Mouse (Mus musculus) urinary bladder, postnatal 10 days (tissue): ENCODE results near the gene Cdc42bpg.
"Not testable (repeated sequence)": the region's sequence is repeated elsewhere in the genome, so short reads cannot be mapped to it uniquely, and the experiment has no call there.

Experiments
- DNase-seq: peaks from one replicate; pipeline ENCODE4 v3.0.0; 2022; ENCODE audit warnings: low spot score

Cdc42bpg gene

DNA sequence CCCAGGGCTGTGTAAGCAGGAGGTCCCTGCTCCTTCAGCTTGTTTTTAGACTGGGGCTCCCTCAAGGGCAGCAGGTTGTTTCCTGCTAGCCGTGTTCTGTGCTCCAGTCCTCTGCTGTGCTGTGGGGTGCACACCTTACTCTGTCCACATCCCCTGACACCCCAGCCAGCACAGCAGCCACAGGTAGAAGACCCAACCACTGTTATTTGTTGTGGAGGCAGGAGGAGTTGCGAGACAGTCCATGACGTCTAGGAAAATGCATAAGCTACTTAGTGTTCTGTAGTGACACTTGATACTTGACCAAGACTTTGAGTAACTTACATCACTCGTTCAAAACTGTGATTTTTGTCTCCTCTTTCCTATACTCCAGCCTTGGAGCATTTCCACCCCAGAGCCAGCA is 7.3 kb upstream of the Cdc42bpg start:
- no peak for DNase-seq

DNA sequence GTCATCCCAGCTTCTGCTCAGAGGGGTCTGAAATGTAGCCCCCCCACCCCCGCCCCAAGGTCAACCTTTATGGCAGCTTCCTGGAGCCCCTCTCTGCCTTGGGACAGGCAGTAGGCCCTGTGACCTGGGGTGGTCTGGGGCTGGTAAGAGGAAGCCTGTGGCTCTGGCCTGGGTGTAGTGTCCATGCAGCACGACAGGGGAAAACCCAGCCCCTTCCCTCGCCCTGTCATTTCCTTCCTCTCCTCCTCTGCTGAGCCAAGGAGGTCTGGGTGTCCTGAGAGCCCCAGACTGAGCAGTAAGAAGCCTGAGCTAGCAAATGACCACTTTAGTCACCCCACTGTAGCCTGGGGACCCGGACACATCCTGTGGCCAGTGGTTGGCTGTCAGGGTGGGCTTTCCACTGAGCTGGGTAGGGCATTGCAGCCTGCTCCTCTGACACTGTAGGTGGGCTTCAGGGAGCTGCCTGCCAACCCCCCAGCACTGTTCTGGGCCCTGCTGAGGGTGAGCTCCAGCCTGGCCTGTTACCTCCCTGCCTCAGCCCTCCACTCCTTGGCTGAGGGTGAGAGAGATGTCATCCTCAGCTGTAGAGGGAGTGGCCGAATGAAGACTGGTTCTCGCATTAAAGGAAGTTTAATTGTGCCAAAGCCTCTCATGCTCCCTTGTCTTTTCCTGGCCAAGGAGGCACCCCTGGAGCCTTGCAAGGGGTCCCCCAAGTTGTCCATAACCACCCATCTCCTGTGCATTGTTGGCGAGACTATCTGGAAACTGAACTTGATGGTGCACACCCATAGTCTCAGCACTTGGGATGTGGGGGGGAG is 6.6 kb upstream of the Cdc42bpg start:
- no peak for DNase-seq

GRCm38 (mm10) chr19:6300402-6300841 is 5.8 kb upstream of the Cdc42bpg start:
- DNase-seq, result no peak

DNA sequence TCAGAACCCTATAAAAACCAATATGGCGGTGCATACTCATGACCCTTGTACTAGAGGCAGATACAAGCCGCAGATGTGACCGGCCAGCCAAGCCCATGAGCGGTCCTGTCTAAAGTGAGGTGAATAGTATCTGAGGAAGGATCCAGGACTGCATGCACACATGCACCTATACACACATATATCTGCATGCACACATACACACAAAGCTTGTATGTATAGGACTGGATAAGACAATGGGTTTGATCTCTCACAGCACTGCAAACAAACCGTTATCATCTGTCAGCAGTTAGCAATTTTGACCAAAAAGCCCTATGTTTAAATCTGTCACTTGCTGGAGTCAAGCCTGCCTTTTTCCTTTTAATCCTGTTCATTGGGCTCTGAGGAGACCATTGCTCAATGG is 4.1 kb upstream of the Cdc42bpg start:
- DNase-seq, result no peak

DNA sequence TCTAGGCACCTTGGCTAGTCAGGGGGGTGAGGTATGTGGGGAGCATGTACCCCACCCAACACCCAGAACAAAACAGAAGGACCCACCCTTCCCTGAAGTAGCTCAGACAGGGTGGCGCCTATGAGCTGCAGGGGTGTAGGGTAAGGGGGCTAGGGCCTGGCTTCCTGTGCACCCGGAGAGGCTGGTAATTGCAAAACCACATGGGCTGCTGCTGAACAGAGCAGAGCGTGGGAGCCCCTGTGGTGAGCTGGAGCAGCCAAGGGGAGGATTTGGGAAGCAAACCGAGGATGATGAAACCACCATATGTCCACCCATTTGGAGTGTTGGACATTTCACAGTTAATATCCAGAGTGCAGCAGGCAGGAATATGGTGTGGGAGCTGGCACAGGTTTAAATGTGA is 3.7 kb upstream of the Cdc42bpg start:
- DNase-seq, result no peak

DNA sequence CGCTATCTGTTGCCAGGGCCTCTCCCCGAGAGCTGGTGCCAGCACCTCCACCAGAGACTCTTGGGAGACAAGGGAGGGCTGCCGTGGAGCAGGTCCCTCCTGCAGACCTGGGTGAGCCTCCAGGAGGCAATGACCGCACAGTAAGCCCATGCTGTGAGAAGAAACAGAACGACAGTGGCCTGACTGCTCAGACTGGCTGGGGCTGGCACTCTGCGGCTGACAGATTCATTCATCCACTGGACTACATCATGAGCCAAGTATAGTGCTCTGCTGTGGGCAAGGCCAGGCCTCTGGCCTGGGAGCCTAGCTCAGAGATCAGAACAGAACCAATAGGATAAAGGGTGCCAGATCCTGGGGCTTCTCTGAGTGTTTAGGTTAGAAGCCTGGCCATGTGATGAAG is 2.4 kb upstream of the Cdc42bpg start:
- DNase-seq, result no peak

DNA sequence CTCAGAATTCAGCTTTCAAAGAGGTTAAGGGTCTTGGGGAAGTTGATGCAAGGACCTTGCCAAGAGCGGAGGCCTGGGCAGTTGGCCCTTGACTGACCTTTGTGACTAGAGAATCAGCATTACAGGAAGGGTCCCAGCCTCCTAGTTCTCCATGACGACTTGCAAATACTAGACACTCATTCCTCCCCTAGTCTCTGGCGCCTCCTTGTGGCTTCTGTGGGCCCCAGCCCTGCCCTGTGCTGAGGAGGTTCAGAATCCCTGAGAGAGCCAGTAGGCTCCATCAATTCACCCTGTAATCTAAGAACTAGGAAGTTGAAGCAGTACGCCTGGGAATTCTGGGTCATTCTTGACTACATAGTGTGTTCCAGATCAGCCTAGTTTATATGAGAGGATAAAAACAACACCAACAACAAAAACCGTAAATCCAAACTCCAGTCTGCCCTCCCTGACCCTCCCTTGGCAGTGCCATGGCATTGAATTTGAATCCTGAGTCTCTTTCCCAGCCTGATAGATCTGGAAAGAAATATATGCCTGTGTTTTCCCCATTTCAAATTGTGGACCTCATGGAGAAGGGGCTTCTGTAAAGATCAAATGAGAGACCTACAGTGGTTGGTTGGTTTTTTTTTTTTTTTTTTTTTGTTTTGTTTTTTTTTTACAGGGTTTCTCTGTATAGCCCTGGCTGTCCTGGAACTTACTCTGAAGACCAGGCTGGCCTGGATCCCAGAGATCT is 1.3 kb upstream of the Cdc42bpg start:
- DNase-seq, result peak; percentile 80

GRCm38 (mm10) chr19:6305517-6306115 is 640 bp upstream of the Cdc42bpg start:
- no peak for DNase-seq

GRCm38 (mm10) chr19:6306586-6306985 is 330 bp downstream of the Cdc42bpg start:
- peak; percentile 43 for DNase-seq

DNA sequence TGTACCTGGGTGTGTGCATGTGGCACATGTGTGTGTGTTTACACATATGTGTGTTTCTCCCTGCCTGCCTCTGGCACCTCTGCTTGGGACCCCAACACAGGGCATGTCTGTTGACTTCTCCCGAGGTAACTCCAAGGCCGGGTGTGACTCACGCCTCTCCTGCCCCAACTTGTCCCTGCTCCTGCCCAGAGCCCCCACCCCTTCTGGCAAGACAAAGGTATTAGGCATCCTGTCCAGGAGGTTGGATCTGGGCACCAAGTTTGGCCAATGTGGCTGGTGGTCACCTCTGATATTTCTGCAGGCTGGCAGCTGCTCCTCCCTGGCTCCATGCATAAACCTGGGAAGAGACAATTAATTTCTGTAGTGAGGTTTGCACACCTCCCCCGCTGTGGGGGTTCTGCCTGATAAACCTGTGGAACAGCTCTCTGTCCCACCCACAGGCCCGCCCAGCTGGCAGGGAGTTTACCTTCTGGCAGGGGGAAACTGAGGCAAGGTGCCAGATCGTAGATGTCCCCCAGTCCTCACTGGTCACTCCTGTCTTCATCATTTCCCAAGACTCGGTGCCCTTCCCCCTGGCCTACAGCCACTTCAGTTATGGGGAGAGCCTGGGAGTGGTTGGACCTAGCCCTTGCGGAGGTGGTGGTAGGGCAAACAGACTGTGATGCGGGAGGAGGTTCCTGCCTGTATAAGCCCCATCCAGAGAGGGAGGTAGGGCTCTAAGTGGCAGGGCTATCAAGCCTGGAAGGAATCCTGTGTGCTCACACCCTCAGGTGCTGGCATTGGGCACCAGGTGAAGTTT is 1.7 kb downstream of the Cdc42bpg start:
- DNase-seq, result no peak

GRCm38 (mm10) chr19:6310181-6310580 is 3.9 kb downstream of the Cdc42bpg start:
- no peak for DNase-seq

DNA sequence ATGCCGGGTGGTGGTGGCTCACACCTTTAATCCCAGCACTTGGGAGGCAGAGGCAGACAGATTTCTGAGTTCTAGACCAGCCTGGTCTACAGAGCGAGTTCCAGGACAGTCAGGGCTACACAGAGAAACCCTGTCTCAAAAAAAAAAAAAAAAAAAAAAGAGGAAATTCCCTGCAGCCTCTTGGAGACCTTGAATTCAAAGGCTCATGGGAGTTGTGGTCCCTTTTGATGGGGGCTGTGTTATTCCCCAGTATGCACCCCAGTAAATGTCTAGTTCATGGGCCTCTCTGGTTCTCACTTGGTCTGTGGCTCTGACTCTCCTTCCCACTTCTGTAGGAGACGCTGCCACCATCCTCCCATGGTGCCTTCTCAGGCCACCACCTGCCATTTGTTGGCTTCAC is 5.5 kb downstream of the Cdc42bpg start:
- DNase-seq, result not testable (repeated sequence)

DNA sequence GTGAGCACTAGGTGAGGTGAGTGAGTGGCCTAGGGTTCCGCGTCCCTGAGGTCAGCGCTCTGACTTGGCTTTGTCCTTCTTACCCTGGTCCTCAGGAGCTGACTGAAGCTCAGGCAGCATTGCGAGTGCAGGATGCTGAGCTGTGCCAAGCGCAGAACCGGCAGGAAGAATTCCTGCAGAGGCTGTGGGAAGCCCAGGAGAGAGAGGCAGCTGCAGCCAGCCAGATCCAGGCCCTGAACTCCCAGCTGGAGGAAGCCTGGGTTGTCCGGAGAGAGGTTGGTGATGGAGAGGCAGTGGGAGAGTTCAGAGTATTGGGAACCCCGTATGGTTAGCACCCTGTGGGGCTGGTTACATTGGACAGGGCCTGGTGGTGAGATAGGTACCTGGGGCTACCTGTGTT is 7.5 kb downstream of the Cdc42bpg start:
- no peak for DNase-seq

DNA sequence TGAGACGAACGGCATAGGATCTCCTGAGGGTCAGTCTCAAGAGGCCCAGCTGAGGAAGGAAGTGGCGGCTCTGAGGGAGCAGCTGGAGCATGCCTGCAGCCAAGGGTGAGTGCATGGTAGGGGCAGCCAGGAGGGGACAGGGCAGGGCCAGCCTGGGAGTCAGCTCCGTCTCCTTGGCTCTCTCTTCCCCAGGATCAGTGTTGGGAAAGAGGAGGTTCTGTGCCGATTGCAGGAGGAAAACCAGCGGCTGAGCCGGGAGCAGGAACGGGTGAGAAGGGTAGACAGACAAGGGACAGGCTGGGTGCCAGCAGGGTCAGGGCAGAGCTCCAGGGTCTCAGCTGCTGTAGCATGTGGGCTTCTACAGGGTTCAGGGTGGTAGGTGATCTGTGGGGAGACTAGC is 8.3 kb downstream of the Cdc42bpg start:
- no peak for DNase-seq

DNA sequence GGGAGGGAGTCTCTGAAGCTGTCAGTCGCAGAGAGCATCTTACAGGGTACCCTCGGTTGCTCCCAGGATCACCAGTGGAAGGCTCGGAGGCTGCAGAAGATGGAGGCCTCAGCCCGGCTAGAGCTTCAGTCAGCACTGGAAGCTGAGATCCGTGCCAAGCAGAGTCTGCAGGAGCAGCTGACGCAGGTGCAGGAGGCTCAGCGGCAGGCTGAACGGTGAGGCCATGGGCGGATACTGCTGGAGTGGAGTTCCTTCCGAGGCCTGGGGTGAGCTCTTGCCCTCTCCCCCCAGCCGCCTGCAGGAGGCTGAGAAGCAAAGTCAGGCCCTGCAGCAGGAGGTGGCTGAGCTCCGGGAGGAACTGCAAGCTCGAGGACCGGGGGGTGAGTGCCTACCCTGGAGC is 9.3 kb downstream of the Cdc42bpg start:
- no peak for DNase-seq

- DNase-seq, result no peak
Measured at GRCm38 (mm10) chr19:6318145-6318544, 11.9 kb downstream of the Cdc42bpg start.

DNA sequence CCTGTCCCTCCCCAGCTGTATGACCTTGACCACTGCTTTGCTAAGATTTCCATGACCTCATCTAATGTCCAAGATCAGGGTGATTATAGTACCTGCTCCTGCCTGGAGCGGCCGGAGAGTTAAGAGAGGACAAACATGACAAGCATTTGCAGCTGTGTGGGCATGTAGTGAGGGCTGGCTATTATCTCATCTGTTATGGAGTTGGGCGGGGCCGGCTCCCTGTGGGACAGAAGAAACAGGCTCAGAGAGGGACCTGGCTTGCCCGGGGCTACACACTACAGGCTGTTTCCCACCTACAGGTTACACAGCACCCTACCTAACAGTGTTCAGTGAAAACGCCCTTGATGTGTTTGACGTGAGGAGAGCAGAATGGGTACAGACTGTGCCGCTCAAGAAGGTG is 15.1 kb downstream of the Cdc42bpg start:
- DNase-seq, result no peak

DNA sequence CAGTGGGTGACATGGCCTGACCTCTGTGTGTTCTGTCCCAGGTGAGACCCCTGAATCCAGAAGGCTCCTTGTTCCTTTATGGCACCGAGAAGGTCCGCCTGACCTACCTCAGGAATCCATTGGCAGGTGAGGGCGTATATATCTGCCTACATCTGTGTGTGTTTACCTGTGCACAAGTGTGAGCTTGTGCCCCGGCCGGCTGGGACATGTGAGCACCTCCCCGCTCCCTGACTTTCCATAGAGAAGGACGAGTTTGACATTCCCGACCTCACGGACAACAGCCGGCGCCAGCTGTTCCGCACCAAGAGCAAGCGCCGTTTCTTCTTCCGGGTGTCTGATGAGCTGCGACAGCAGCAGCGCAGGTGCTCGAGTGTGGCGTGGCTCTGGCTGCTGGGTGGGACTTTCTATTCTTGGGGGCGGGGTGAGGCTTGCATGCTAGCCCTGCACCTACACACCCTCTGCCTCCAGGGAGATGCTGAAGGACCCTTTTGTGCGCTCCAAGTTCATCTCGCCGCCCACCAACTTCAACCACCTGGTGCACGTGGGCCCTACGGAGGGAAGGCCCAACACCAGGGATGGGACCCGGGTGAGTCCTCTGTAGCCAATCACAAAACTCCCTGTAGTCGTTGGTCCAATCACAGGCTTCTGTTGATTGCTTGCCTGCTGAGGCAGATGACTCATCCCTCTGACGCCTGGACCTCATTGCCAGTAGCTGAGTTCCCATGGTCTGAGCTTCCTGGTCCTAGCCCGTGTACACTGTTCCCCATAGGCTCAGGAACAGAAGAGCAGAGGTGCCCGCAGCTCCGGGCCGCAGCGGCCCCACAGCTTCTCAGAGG is 15.7 kb downstream of the Cdc42bpg start:
- no peak for DNase-seq

- DNase-seq, result no peak
Measured at GRCm38 (mm10) chr19:6324751-6325150, 18.5 kb downstream of the Cdc42bpg start.

- no peak for DNase-seq
Measured at GRCm38 (mm10) chr19:6331178-6331577, 24.9 kb downstream of the Cdc42bpg start.
